ENCODE assay signal across 26 mouse cellular contexts in genomic region chr17:88333816-88334215, GRCm38 (mm10).
"Had no signal": no experiment of that assay in that cellular context is flagged by ENCODE, and none has a peak within 500 bp of the region (broad histone marks: within the 10 kb centered on the region; RNA-seq: fewer than 3 reads in every experiment).

No protein-coding gene starts in this region.

- H3K4me2 ChIP-seq: heart, embryonic 12.5 days; hindbrain, embryonic 12.5 days; hindbrain, embryonic 14.5 days; intestine, embryonic 15.5 days; kidney, embryonic 15.5 days; limb, embryonic 13.5 days; limb, embryonic 15.5 days had no signal

- H3K4me1 ChIP-seq: limb, embryonic 13.5 days; limb, embryonic 15.5 days had no signal

- H3K9ac ChIP-seq: heart, embryonic 12.5 days; hindbrain, embryonic 12.5 days; hindbrain, embryonic 14.5 days; intestine, embryonic 15.5 days; kidney, embryonic 15.5 days; limb, embryonic 13.5 days; limb, embryonic 15.5 days; liver, embryonic 14.5 days had no signal

- H3K4me3 ChIP-seq: heart, adult 2 months; heart, embryonic 12.5 days; hindbrain, embryonic 10.5 days; hindbrain, embryonic 12.5 days; intestine, embryonic 15.5 days; kidney, embryonic 15.5 days; limb, embryonic 13.5 days; limb, embryonic 15.5 days had no signal

- H3K27ac ChIP-seq: heart, adult 2 months; hindbrain, embryonic 10.5 days; hindbrain, embryonic 12.5 days; hindbrain, embryonic 14.5 days; intestine, embryonic 15.5 days; kidney, embryonic 15.5 days; kidney, postnatal 0 days; limb, embryonic 13.5 days; limb, embryonic 15.5 days; liver, embryonic 14.5 days had no signal

- H3K27me3 ChIP-seq: heart, embryonic 12.5 days; intestine, embryonic 15.5 days; kidney, embryonic 15.5 days; limb, embryonic 13.5 days; limb, embryonic 15.5 days had no signal

- DNase-seq: gastrocnemius, postnatal 10 days; gastrocnemius, postnatal 25 days; heart, adult 2 months; heart, postnatal 10 days; heart, postnatal 4 days; kidney, adult 18-20 months; kidney, adult 8-10 months; kidney, postnatal 14 days; kidney, postnatal 36 days; layer of hippocampus, adult 9-11 months; layer of hippocampus, postnatal 36 days; left cerebral cortex, postnatal 4 days; lung, adult 18-20 months had no signal

- ATAC-seq: hindbrain, embryonic 16.5 days; inflammation-experienced regulatory T-cells, adult 6 months; intestine, embryonic 15.5 days; intestine, postnatal 0 days had no signal

- H3K9me3 ChIP-seq: intestine, embryonic 15.5 days; kidney, embryonic 15.5 days; limb, embryonic 15.5 days had no signal

- H3K36me3 ChIP-seq: heart, embryonic 12.5 days; hindbrain, embryonic 12.5 days; intestine, embryonic 15.5 days; kidney, embryonic 15.5 days; limb, embryonic 13.5 days; limb, embryonic 15.5 days had no signal
